Mouse (Mus musculus): ENCODE data around the gene Zfp335.
"Not testable (repeated sequence)": the region's sequence is repeated elsewhere in the genome, so short reads cannot be mapped to it uniquely, and the experiment has no call there.

Gene Zfp335

GRCm38 (mm10) chr2:164898008-164898407 lies 13.5 kb downstream of the Zfp335 start:
- DNase-seq (ENCODE audit: extremely low read depth, insufficient read length, low spot score) = no peak

GRCm38 (mm10) chr2:164895885-164896284 lies 15.7 kb downstream of the Zfp335 start:
- DNase-seq (ENCODE audit: extremely low read depth, insufficient read length, low spot score) = no peak

- no peak for DNase-seq (ENCODE audit: extremely low read depth, insufficient read length, low spot score)
Measured at GRCm38 (mm10) chr2:164894644-164895043, 16.9 kb downstream of the Zfp335 start.

- DNase-seq (ENCODE audit: extremely low read depth, insufficient read length, low spot score) = no peak
Measured at GRCm38 (mm10) chr2:164894048-164894447, 17.5 kb downstream of the Zfp335 start.

GRCm38 (mm10) chr2:164892696-164893216 lies 18.8 kb downstream of the Zfp335 start:
- no peak for DNase-seq (ENCODE audit: extremely low read depth, insufficient read length, low spot score)

- no peak for DNase-seq (ENCODE audit: extremely low read depth, insufficient read length, low spot score)
Measured at GRCm38 (mm10) chr2:164891908-164892695, 19.5 kb downstream of the Zfp335 start.

- no peak for DNase-seq (ENCODE audit: extremely low read depth, insufficient read length, low spot score)
Measured at GRCm38 (mm10) chr2:164891056-164891834, 20.3 kb downstream of the Zfp335 start.

- DNase-seq (ENCODE audit: extremely low read depth, insufficient read length, low spot score) = no peak
Measured at GRCm38 (mm10) chr2:164890411-164891049, 21.0 kb downstream of the Zfp335 start.

GRCm38 (mm10) chr2:164889960-164890359 lies 21.6 kb downstream of the Zfp335 start:
- DNase-seq (ENCODE audit: extremely low read depth, insufficient read length, low spot score) = no peak

- no peak for DNase-seq (ENCODE audit: extremely low read depth, insufficient read length, low spot score)
Measured at GRCm38 (mm10) chr2:164888996-164889395, 22.6 kb downstream of the Zfp335 start.

- DNase-seq (ENCODE audit: extremely low read depth, insufficient read length, low spot score) = no peak
Measured at GRCm38 (mm10) chr2:164886617-164887016, 24.9 kb downstream of the Zfp335 start.

GRCm38 (mm10) chr2:164885788-164886187 lies 25.8 kb downstream of the Zfp335 start:
- DNase-seq (ENCODE audit: extremely low read depth, insufficient read length, low spot score) = no peak

- DNase-seq (ENCODE audit: extremely low read depth, insufficient read length, low spot score) = no peak
Measured at GRCm38 (mm10) chr2:164882619-164883018, 28.9 kb downstream of the Zfp335 start.

GRCm38 (mm10) chr2:164879568-164880277 lies 31.8 kb downstream of the Zfp335 start:
- peak; percentile 97 for DNase-seq (ENCODE audit: extremely low read depth, insufficient read length, low spot score)

- DNase-seq (ENCODE audit: extremely low read depth, insufficient read length, low spot score) = peak; percentile 91
Measured at GRCm38 (mm10) chr2:164879228-164879567, 32.4 kb downstream of the Zfp335 start, which contains the start of gene Pcif1. Gene Pcif1, plus strand, starts transcription at chr2:164879304.

GRCm38 (mm10) chr2:164878509-164879227 lies 32.9 kb downstream of the Zfp335 start:
- DNase-seq (ENCODE audit: extremely low read depth, insufficient read length, low spot score) = peak; percentile 71

GRCm38 (mm10) chr2:164877376-164878215 lies 34.0 kb downstream of the Zfp335 start:
- DNase-seq (ENCODE audit: extremely low read depth, insufficient read length, low spot score) = not testable (repeated sequence)

GRCm38 (mm10) chr2:164875648-164876047 lies 35.9 kb downstream of the Zfp335 start:
- DNase-seq (ENCODE audit: extremely low read depth, insufficient read length, low spot score) = not testable (repeated sequence)

- no peak for DNase-seq (ENCODE audit: extremely low read depth, insufficient read length, low spot score)
Measured at GRCm38 (mm10) chr2:164874239-164874769, 37.3 kb downstream of the Zfp335 start.
